Mouse (Mus musculus) hindbrain, embryonic 14.5 days (tissue): ENCODE data around the gene Olfr1307. TPM values are rescaled to one million over a fixed set of nuclear protein-coding genes. Genes with fewer than 3 reads are reported as not detected.

Source experiments
- ATAC-seq: fragments of 200-750 bp; cut with Nextera tagmentation; 2 replicates; pipeline ENCODE4 v1.8.0; 2017; ENCODE audit warnings: moderate number of reproducible peaks, mild to moderate bottlenecking, moderate TSS enrichment, moderate library complexity; ENCODE audit not compliant: low FRiP score
- DNase-seq: peaks from one replicate; pipeline ENCODE4 v3.0.0-alpha.2; 2015; ENCODE audit warnings: low spot score
- H3K27ac ChIP-seq: fragments of 300-500 bp; sonication (generic); 2 replicates; pipeline ENCODE4 v1.5.1; 2014; ENCODE audit warnings: mild to moderate bottlenecking, moderate library complexity
- H3K27me3 ChIP-seq: fragments of 300-500 bp; sonication (generic); 2 replicates; pipeline ENCODE4 v1.6.1; 2014; ENCODE audit warnings: mild to moderate bottlenecking, low read length, mixed read lengths; ENCODE audit not compliant: control insufficient read depth, insufficient read depth
- H3K36me3 ChIP-seq: fragments of 300-500 bp; sonication (generic); replicated peaks from 2 replicates; pipeline ENCODE4 v1.6.1; 2014; ENCODE audit not compliant: control insufficient read depth, insufficient read depth
- H3K4me1 ChIP-seq: fragments of 300-500 bp; sonication (generic); replicated peaks from 2 replicates; pipeline ENCODE4 v1.6.1; 2014; ENCODE audit warnings: antibody characterized with exemption, low read length, mixed read lengths; ENCODE audit not compliant: control insufficient read depth, insufficient read depth
- H3K4me2 ChIP-seq: fragments of 300-500 bp; sonication (generic); replicated peaks from 2 replicates; pipeline ENCODE4 v1.6.1; 2014; ENCODE audit warnings: mild to moderate bottlenecking, moderate library complexity
- H3K4me3 ChIP-seq: fragments of 300-500 bp; sonication (generic); replicated peaks from 2 replicates; pipeline ENCODE4 v1.5.1; 2014; ENCODE audit warnings: mild to moderate bottlenecking, low read length
- H3K9ac ChIP-seq: fragments of 300-500 bp; sonication (generic); 2 replicates; pipeline ENCODE4 v1.6.1; 2014
- H3K9me3 ChIP-seq: fragments of 300-500 bp; sonication (generic); 2 replicates; pipeline ENCODE4 v1.6.1; 2016; ENCODE audit warnings: low read length; ENCODE audit not compliant: control insufficient read depth
- WGBS: fragments of 180-500 bp; shearing (Covaris S2); extraction: QIAGEN DNeasy Blood & Tissue Kit; methylation state at CpG from one replicate; pipeline ENCODE4 v1.1.7; 2014; 5-methylcytosine and 5-hydroxymethylcytosine counted together
- polyA plus RNA-seq: library from polyadenylated mRNA; unstranded; fragments of >200 nt; fragmentation: Nextera tagmentation; extraction: Ambion mirVana; gene quantifications from 2 replicates; pipeline ENCODE4 v1.2.1, GENCODE M21; 2014

Gene Olfr1307
- not detected in 2 replicates for polyA plus RNA-seq

DNA sequence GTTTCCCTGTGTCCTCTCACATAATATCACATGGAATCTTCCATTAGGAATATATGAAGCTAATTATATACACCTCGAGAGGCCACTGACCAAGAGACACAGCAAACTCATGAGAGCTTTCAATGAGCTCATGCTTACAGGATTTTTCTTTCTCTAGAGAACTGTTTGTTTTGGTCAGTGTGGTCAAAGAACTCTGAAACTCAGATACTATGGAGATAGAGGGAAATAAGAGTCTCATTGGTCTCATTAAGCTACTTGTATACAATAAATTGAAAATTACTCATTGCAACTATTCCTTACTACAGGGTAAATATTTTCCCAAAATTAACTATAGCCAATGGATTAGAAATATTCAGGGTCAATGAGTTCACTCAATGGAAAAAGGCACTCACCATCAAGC, at the start of gene Olfr1307:
Olfr1307 (minus strand) TSS at position 101 of the 400 bp plus-strand sequence.
- H3K4me3 ChIP-seq, result no peak within 1 kb of the TSS
- WGBS, result 81% methylated on average over 1 of the region's 1 CpGs
- H3K9me3 ChIP-seq, result no peaks in the 10 kb centered on the region
- no peak for DNase-seq
- H3K9ac ChIP-seq, result no peak within 1 kb of the TSS
- no peaks in the 10 kb centered on the region for H3K4me1 ChIP-seq
- no peak within 1 kb of the TSS for H3K4me2 ChIP-seq
- H3K36me3 ChIP-seq, result no peaks in the 10 kb centered on the region
- H3K27me3 ChIP-seq, result no peaks in the 10 kb centered on the region
- H3K27ac ChIP-seq, result no peak within 1 kb of the TSS
- ATAC-seq, result no peak

DNA sequence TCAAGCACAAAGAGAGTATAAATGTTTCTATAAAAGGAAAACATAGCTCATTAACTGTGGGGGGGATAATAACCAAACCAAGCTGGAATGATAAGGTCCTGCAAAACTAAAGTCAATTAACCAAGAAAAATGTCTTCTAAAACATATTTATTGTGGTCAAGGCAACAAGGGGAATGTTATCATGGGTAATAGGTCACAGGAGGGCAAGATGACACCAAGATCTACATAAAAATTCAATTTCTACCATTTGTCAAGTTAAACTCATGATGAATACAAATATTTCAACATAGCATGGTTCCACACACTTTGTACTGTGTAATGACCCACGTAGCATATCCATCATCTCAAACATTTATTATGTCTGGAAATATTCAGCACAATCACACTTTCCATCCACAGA, 40.9 kb upstream of the Olfr1307 start, which contains the start of gene Olfr1309:
Olfr1309 (minus strand) TSS at position 101 of the 400 bp plus-strand sequence.
- Histone ChIP-seq H3K4me3 (no peak within 1 kb of the TSS), H3K9ac (no peak within 1 kb of the TSS), H3K27me3 (no peaks in the 10 kb centered on the region), H3K4me2 (no peak within 1 kb of the TSS), H3K36me3 (no peaks in the 10 kb centered on the region), H3K27ac (no peak within 1 kb of the TSS), H3K9me3 (no peaks in the 10 kb centered on the region), H3K4me1 (no peaks in the 10 kb centered on the region)
- ATAC-seq, result no peak
- DNase-seq, result no peak
- WGBS, result 65% methylated on average over 1 of the region's 1 CpGs

GRCm38 (mm10) chr2:111964844-111965243, 15.6 kb upstream of the Olfr1307 start, which contains the start of gene Olfr1308:
TSS of gene Olfr1308 (minus strand) at chr2:111964944.
- Histone ChIP-seq H3K4me3 (no peak within 1 kb of the TSS), H3K27ac (no peak within 1 kb of the TSS), H3K9me3 (no peaks in the 10 kb centered on the region), H3K4me2 (no peak within 1 kb of the TSS), H3K9ac (no peak within 1 kb of the TSS), H3K27me3 (no peaks in the 10 kb centered on the region), H3K36me3 (no peaks in the 10 kb centered on the region), H3K4me1 (no peaks in the 10 kb centered on the region)
- no peak for ATAC-seq
- WGBS, result 67% methylated on average over 1 of the region's 1 CpGs
- DNase-seq, result no peak

DNA sequence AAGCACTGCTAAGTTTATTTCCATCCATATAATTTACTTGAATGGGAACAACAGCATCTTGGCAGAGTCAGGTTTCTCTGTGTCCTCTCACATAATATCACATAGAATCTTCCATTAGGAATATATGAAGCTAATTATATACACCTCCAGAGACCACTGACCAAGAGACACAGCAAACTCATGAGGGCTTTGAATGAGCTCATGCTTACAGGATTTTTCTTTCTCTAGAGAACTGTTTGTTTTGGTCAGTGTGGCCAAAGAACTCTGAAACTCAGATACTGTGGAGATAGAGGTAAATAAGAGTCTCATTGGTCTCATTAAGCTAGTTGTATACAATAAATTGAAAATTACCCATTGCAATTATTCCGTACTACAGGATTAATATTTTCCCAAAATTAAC, 33.1 kb downstream of the Olfr1307 start, which contains the start of gene Olfr1306:
Olfr1306 (minus strand) TSS at position 101 of the 400 bp plus-strand sequence.
- no peaks in the 10 kb centered on the region for H3K36me3 ChIP-seq
- no peak within 1 kb of the TSS for H3K4me3 ChIP-seq
- H3K27ac ChIP-seq, result no peak within 1 kb of the TSS
- H3K27me3 ChIP-seq, result no peaks in the 10 kb centered on the region
- no peaks in the 10 kb centered on the region for H3K9me3 ChIP-seq
- 89% methylated on average over 1 of the region's 1 CpGs for WGBS
- no peak within 1 kb of the TSS for H3K4me2 ChIP-seq
- no peaks in the 10 kb centered on the region for H3K4me1 ChIP-seq
- no peak for ATAC-seq
- DNase-seq, result no peak
- H3K9ac ChIP-seq, result no peak within 1 kb of the TSS

Other genes starting within 250 kb of the Olfr1307 start
- gene Olfr1301, start 198.4 kb downstream of the Olfr1307 start, polyA plus RNA-seq, result not detected in 2 replicates
- gene Olfr1302, start 172.0 kb downstream of the Olfr1307 start, polyA plus RNA-seq, result not detected in 2 replicates
- gene Olfr1303, start 129.1 kb downstream of the Olfr1307 start, polyA plus RNA-seq, result not detected in 2 replicates
- gene Olfr1305, start 72.3 kb downstream of the Olfr1307 start, polyA plus RNA-seq, result not detected in 2 replicates
- gene Olfr1306, start 33.2 kb downstream of the Olfr1307 start, polyA plus RNA-seq, result not detected in 2 replicates
- gene Olfr1308, start 15.5 kb upstream of the Olfr1307 start, polyA plus RNA-seq, result not detected in 2 replicates
- not detected in 2 replicates for gene Olfr1309, start 40.8 kb upstream of the Olfr1307 start, polyA plus RNA-seq
- not detected in 2 replicates for gene Olfr1310, start 63.3 kb upstream of the Olfr1307 start, polyA plus RNA-seq
- gene Olfr1311, start 75.0 kb upstream of the Olfr1307 start, polyA plus RNA-seq, result not detected in 2 replicates
- not detected in 2 replicates for gene Olfr1312, start 100.8 kb upstream of the Olfr1307 start, polyA plus RNA-seq
- not detected in 2 replicates for gene Olfr1313, start 128.4 kb upstream of the Olfr1307 start, polyA plus RNA-seq
- gene Olfr1314, start 147.3 kb upstream of the Olfr1307 start, polyA plus RNA-seq, result not detected in 2 replicates
- not detected in 2 replicates for gene Olfr1315-ps1, start 166.0 kb upstream of the Olfr1307 start, polyA plus RNA-seq
- gene Olfr1316, start 185.5 kb upstream of the Olfr1307 start, polyA plus RNA-seq, result not detected in 2 replicates
- gene Olfr1317, start 190.9 kb upstream of the Olfr1307 start, polyA plus RNA-seq, result not detected in 2 replicates
- 0.12 and 0.23 TPM in 2 replicates for gene Olfr1318, start 204.8 kb upstream of the Olfr1307 start, polyA plus RNA-seq